Mouse (Mus musculus) liver, embryonic 13.5 days (tissue): Measurements from ENCODE around the gene Scn8a. TPM values are rescaled to one million over a fixed set of nuclear protein-coding genes. Genes with fewer than 3 reads are reported as not detected.

Experiments used
- ATAC-seq: fragments of 200-750 bp; cut with Nextera tagmentation; 2 replicates; pipeline ENCODE4 v1.8.0; 2017; ENCODE audit warnings: low read depth, mild to moderate bottlenecking, moderate number of reproducible peaks, moderate library complexity
- DNase-seq: peaks from one replicate; pipeline ENCODE4 v3.0.0; 2022
- H3K27ac ChIP-seq: fragments of 300-500 bp; sonication (generic); 2 replicates; pipeline ENCODE4 v1.5.1; 2015; ENCODE audit warnings: moderate library complexity, mild to moderate bottlenecking, inconsistent platforms
- H3K27me3 ChIP-seq: fragments of 300-500 bp; sonication (generic); 2 replicates; pipeline ENCODE4 v1.6.1; 2015; ENCODE audit warnings: mild to moderate bottlenecking, inconsistent platforms
- H3K36me3 ChIP-seq: fragments of 300-500 bp; sonication (generic); 2 replicates; pipeline ENCODE4 v1.6.1; 2015; ENCODE audit warnings: mild to moderate bottlenecking, inconsistent platforms
- H3K4me1 ChIP-seq: fragments of 300-500 bp; sonication (generic); replicated peaks from 2 replicates; pipeline ENCODE4 v1.6.1; 2015; ENCODE audit warnings: inconsistent platforms
- H3K4me2 ChIP-seq: fragments of 300-500 bp; sonication (generic); 2 replicates; pipeline ENCODE4 v1.6.1; 2015; ENCODE audit warnings: inconsistent platforms, mild to moderate bottlenecking, moderate library complexity
- H3K4me3 ChIP-seq: fragments of 300-500 bp; sonication (generic); replicated peaks from 2 replicates; pipeline ENCODE4 v1.5.1; 2015; ENCODE audit warnings: mild to moderate bottlenecking, inconsistent platforms
- H3K9ac ChIP-seq: fragments of 300-500 bp; sonication (generic); 2 replicates; pipeline ENCODE4 v1.6.1; 2015; ENCODE audit warnings: mild to moderate bottlenecking, inconsistent platforms
- H3K9me3 ChIP-seq: fragments of 300-500 bp; sonication (generic); replicated peaks from 2 replicates; pipeline ENCODE4 v1.6.1; 2016; ENCODE audit warnings: inconsistent platforms
- WGBS: fragments of 180-500 bp; shearing (Covaris S2); methylation state at CpG from one replicate; pipeline ENCODE4 v1.1.7; 2015; ENCODE audit not compliant: insufficient replicate concordance; 5-methylcytosine and 5-hydroxymethylcytosine counted together
- polyA plus RNA-seq: library from polyadenylated mRNA; unstranded; fragments of >200 nt; fragmentation: Nextera tagmentation; extraction: Ambion mirVana; gene quantifications from 2 replicates; pipeline ENCODE4 v1.2.1, GENCODE M21; 2015

Gene Scn8a
- polyA plus RNA-seq, 1 experiment from 2014 or later = 0.10 TPM

GRCm38 (mm10) chr15:101086451-101086850 is 216.8 kb downstream of the Scn8a start:
- H3K36me3 ChIP-seq = no peaks in the 10 kb centered on the region
- no peak overlapping the region for H3K4me3 ChIP-seq
- no peaks in the 10 kb centered on the region for H3K9me3 ChIP-seq
- DNase-seq (no peak), ATAC-seq (no peak)
- H3K9ac ChIP-seq = no peak overlapping the region
- peaks cover 8% of the 10 kb centered on the region; the same call in 1 of the 2 replicates for H3K4me1 ChIP-seq
- H3K27ac ChIP-seq = no peak overlapping the region
- 0 out of 2 replicates have a peak, but pooled peaks cover 2% of the 10 kb centered on the region for H3K27me3 ChIP-seq
- 56% methylated on average over 9 of the region's 9 CpGs for WGBS
- no peak overlapping the region for H3K4me2 ChIP-seq

GRCm38 (mm10) chr15:101086956-101087355 is 217.3 kb downstream of the Scn8a start:
- no peaks in the 10 kb centered on the region for H3K9me3 ChIP-seq
- DNase-seq = no peak
- WGBS = 46% methylated on average over 3 of the region's 3 CpGs

GRCm38 (mm10) chr15:101088291-101088690 is 218.6 kb downstream of the Scn8a start:
- Histone ChIP-seq H3K27ac (no peak overlapping the region), H3K36me3 (no peaks in the 10 kb centered on the region), H3K4me3 (no peak overlapping the region), H3K4me2 (no peak overlapping the region), H3K4me1 (peaks cover 9% of the 10 kb centered on the region; the same call in 1 of the 2 replicates), H3K27me3 (peaks cover 11% of the 10 kb centered on the region; the same call in 1 of the 2 replicates), H3K9me3 (no peaks in the 10 kb centered on the region), H3K9ac (no peak overlapping the region)
- WGBS = 57% methylated on average over 4 of the region's 4 CpGs
- no peak for DNase-seq
- ATAC-seq = no peak

More at GRCm38 (mm10) chr15:101086956-101087355, 217.3 kb downstream of the Scn8a start:
- Histone ChIP-seq H3K4me2 (no peak overlapping the region), H3K4me1 (0 out of 2 replicates have a peak, but pooled peaks cover 4% of the 10 kb centered on the region), H3K36me3 (no peaks in the 10 kb centered on the region), H3K27me3 (0 out of 2 replicates have a peak, but pooled peaks cover 2% of the 10 kb centered on the region), H3K4me3 (no peak overlapping the region), H3K9ac (no peak overlapping the region), H3K27ac (no peak overlapping the region)
- no peak for ATAC-seq

- no peak for ATAC-seq
- H3K9me3 ChIP-seq = no peaks in the 10 kb centered on the region
- peaks cover 11% of the 10 kb centered on the region; the same call in 1 of the 2 replicates for H3K4me1 ChIP-seq
- H3K9ac ChIP-seq = no peak overlapping the region
- DNase-seq = no peak
- no peak overlapping the region for H3K4me3 ChIP-seq
- WGBS = 64% methylated on average over 8 of the region's 8 CpGs
- no peak overlapping the region for H3K4me2 ChIP-seq
- peaks cover 13% of the 10 kb centered on the region; the same call in 1 of the 2 replicates for H3K27me3 ChIP-seq
- H3K27ac ChIP-seq = no peak overlapping the region
- H3K36me3 ChIP-seq = no peaks in the 10 kb centered on the region
Measured at GRCm38 (mm10) chr15:101091551-101091950, 221.9 kb downstream of the Scn8a start.

- H3K27me3 ChIP-seq = peaks cover 17% of the 10 kb centered on the region; the same call in 1 of the 2 replicates
- DNase-seq = no peak
- H3K4me3 ChIP-seq = no peak overlapping the region
- 0 out of 2 replicates have a peak, but pooled peaks have one; percentile 32 for ATAC-seq
- peaks cover 11% of the 10 kb centered on the region; the same call in 1 of the 2 replicates for H3K4me1 ChIP-seq
- no peak overlapping the region for H3K27ac ChIP-seq
- H3K9me3 ChIP-seq = no peaks in the 10 kb centered on the region
- WGBS = 34% methylated on average over 14 of the region's 14 CpGs
- no peaks in the 10 kb centered on the region for H3K36me3 ChIP-seq
- 0 out of 2 replicates have a peak overlapping the region, but pooled peaks have one; percentile 13 for H3K4me2 ChIP-seq
- no peak overlapping the region for H3K9ac ChIP-seq
Measured at GRCm38 (mm10) chr15:101092121-101092828, 222.6 kb downstream of the Scn8a start.

- ATAC-seq (peak; percentile 64), DNase-seq (no peak)
- Histone ChIP-seq H3K9me3 (no peaks in the 10 kb centered on the region), H3K4me2 (peak overlapping the region; percentile 13; the same call in 1 of the 2 replicates), H3K27ac (no peak overlapping the region), H3K4me1 (peaks cover 12% of the 10 kb centered on the region; the same call in 1 of the 2 replicates), H3K9ac (no peak overlapping the region), H3K27me3 (peaks cover 21% of the 10 kb centered on the region), H3K36me3 (no peaks in the 10 kb centered on the region), H3K4me3 (no peak overlapping the region)
- WGBS = 26% methylated on average over 25 of the region's 25 CpGs
Measured at GRCm38 (mm10) chr15:101092829-101093648, 223.4 kb downstream of the Scn8a start.

- no peak for DNase-seq
- whole genome bisulfite sequencing = 65% methylated on average over 6 of the region's 6 CpGs
- no peak overlapping the region for H3K4me3 ChIP-seq
- H3K36me3 ChIP-seq = no peaks in the 10 kb centered on the region
- H3K9ac ChIP-seq = no peak overlapping the region
- H3K27ac ChIP-seq = no peak overlapping the region
- peaks cover 31% of the 10 kb centered on the region for H3K27me3 ChIP-seq
- H3K9me3 ChIP-seq = no peaks in the 10 kb centered on the region
- peaks cover 15% of the 10 kb centered on the region; the same call in 1 of the 2 replicates for H3K4me1 ChIP-seq
- no peak for ATAC-seq
- no peak overlapping the region for H3K4me2 ChIP-seq
Measured at GRCm38 (mm10) chr15:101093988-101094387, 224.3 kb downstream of the Scn8a start.

- no peak overlapping the region for H3K4me2 ChIP-seq
- peaks cover 37% of the 10 kb centered on the region for H3K27me3 ChIP-seq
- WGBS = 67% methylated on average over 9 of the region's 9 CpGs
- H3K4me3 ChIP-seq = no peak overlapping the region
- H3K9me3 ChIP-seq = no peaks in the 10 kb centered on the region
- H3K27ac ChIP-seq = no peak overlapping the region
- peaks cover 15% of the 10 kb centered on the region; the same call in 1 of the 2 replicates for H3K4me1 ChIP-seq
- no peak for DNase-seq
- no peak overlapping the region for H3K9ac ChIP-seq
- no peaks in the 10 kb centered on the region for H3K36me3 ChIP-seq
- no peak for ATAC-seq
Measured at GRCm38 (mm10) chr15:101094979-101095378, 225.3 kb downstream of the Scn8a start.

GRCm38 (mm10) chr15:101095392-101095791 is 225.7 kb downstream of the Scn8a start:
- Histone ChIP-seq H3K9me3 (no peaks in the 10 kb centered on the region), H3K27ac (no peak overlapping the region), H3K4me2 (no peak overlapping the region), H3K9ac (no peak overlapping the region), H3K27me3 (peaks cover 37% of the 10 kb centered on the region), H3K4me3 (no peak overlapping the region), H3K4me1 (peaks cover 15% of the 10 kb centered on the region; the same call in 1 of the 2 replicates), H3K36me3 (no peaks in the 10 kb centered on the region)
- 73% methylated on average over 3 of the region's 3 CpGs for WGBS
- no peak for ATAC-seq
- no peak for DNase-seq
